Mouse (Mus musculus) heart, adult 9 months (tissue): ENCODE measurements around the gene Ankrd44.

ENCODE experiments used
- DNase-seq, 2 experiments: peaks; one replicate each; pipeline ENCODE4 v3.0.0; 2022; ENCODE audit warnings: low spot score in 2 of 2

Gene Ankrd44

GRCm38 (mm10) chr1:54809811-54810549 lies 116.2 kb downstream of the Ankrd44 start:
- no peak for DNase-seq

- no peak for DNase-seq
Measured at GRCm38 (mm10) chr1:54809098-54809490, 117.1 kb downstream of the Ankrd44 start.

- DNase-seq, result no peak
Measured at GRCm38 (mm10) chr1:54808401-54809097, 117.6 kb downstream of the Ankrd44 start.

- no peak for DNase-seq
Measured at GRCm38 (mm10) chr1:54807832-54808231, 118.4 kb downstream of the Ankrd44 start.

GRCm38 (mm10) chr1:54806116-54806850 lies 119.9 kb downstream of the Ankrd44 start:
- no peak for DNase-seq

- DNase-seq, result no peak
Measured at GRCm38 (mm10) chr1:54804406-54804805, 121.8 kb downstream of the Ankrd44 start.

- peak in 1 of 2 experiments; percentile 50 for DNase-seq
Measured at GRCm38 (mm10) chr1:54802703-54803102, 123.5 kb downstream of the Ankrd44 start.

- no peak for DNase-seq
Measured at GRCm38 (mm10) chr1:54801256-54801655, 124.9 kb downstream of the Ankrd44 start.

GRCm38 (mm10) chr1:54799421-54799820 lies 126.8 kb downstream of the Ankrd44 start:
- DNase-seq, result no peak

- peak in 1 of 2 experiments; percentile 31 for DNase-seq
Measured at GRCm38 (mm10) chr1:54798415-54798814, 127.8 kb downstream of the Ankrd44 start.

- no peak for DNase-seq
Measured at GRCm38 (mm10) chr1:54794709-54795108, 131.5 kb downstream of the Ankrd44 start.

GRCm38 (mm10) chr1:54791406-54791805 lies 134.8 kb downstream of the Ankrd44 start:
- peak; percentile 44 to 78 for DNase-seq

GRCm38 (mm10) chr1:54789327-54789960 lies 136.7 kb downstream of the Ankrd44 start:
- DNase-seq, result no peak

GRCm38 (mm10) chr1:54788337-54788736 lies 137.8 kb downstream of the Ankrd44 start:
- no peak for DNase-seq

GRCm38 (mm10) chr1:54778151-54778550 lies 148.0 kb downstream of the Ankrd44 start:
- DNase-seq, result no peak

- DNase-seq, result no peak
Measured at GRCm38 (mm10) chr1:54777104-54777503, 149.1 kb downstream of the Ankrd44 start.

- DNase-seq, result no peak
Measured at GRCm38 (mm10) chr1:54776116-54776515, 150.1 kb downstream of the Ankrd44 start.

GRCm38 (mm10) chr1:54772843-54773242 lies 153.3 kb downstream of the Ankrd44 start:
- DNase-seq, result no peak

- no peak for DNase-seq
Measured at GRCm38 (mm10) chr1:54771471-54771870, 154.7 kb downstream of the Ankrd44 start.

- no peak for DNase-seq
Measured at GRCm38 (mm10) chr1:54767221-54767620, 159.0 kb downstream of the Ankrd44 start.

GRCm38 (mm10) chr1:54765632-54766238 lies 160.5 kb downstream of the Ankrd44 start:
- peak; percentile 58 to 68 for DNase-seq
